Mouse (Mus musculus) olfactory bulb, adult 2 months (tissue): ENCODE data around the gene Slc6a21. TPM values are rescaled to one million over a fixed set of nuclear protein-coding genes. Genes with fewer than 3 reads are reported as not detected.

Experiments
- H3K27ac ChIP-seq: fragments of 200-500 bp; 2 replicates; pipeline ENCODE4 v1.5.1; 2012; ENCODE audit warnings: low read depth, low read length; ENCODE audit not compliant: insufficient read depth
- H3K4me1 ChIP-seq: fragments of 200-500 bp; 2 replicates; pipeline ENCODE4 v1.6.1; 2012; ENCODE audit warnings: low read length; ENCODE audit not compliant: control insufficient read depth, insufficient read depth
- H3K4me3 ChIP-seq: fragments of 200-500 bp; 2 replicates; pipeline ENCODE4 v1.5.1; 2012; ENCODE audit warnings: mild to moderate bottlenecking, low read depth, low read length, moderate library complexity; ENCODE audit not compliant: insufficient read depth
- CTCF ChIP-seq: fragments of 200-500 bp; IDR thresholded peaks from 2 replicates; pipeline ENCODE4 v1.5.1; 2012; ENCODE audit warnings: low read depth, mild to moderate bottlenecking, low read length, moderate library complexity; ENCODE audit not compliant: insufficient read depth
- POLR2A ChIP-seq: fragments of 200-500 bp; IDR thresholded peaks from 2 replicates; pipeline ENCODE4 v1.6.1; 2012; ENCODE audit warnings: mild to moderate bottlenecking, low read depth, low read length, moderate library complexity; ENCODE audit not compliant: insufficient read depth
- WGBS: fragments of 180-500 bp; shearing (Covaris S2); methylation state at CpG from one replicate; pipeline ENCODE4 v1.1.7; 2018; 5-methylcytosine and 5-hydroxymethylcytosine counted together
- polyA plus RNA-seq: library from polyadenylated mRNA; stranded (reverse); fragments of >200 nt; gene quantifications from 2 replicates; pipeline ENCODE4 v1.2.4, GENCODE M21; 2012; ENCODE audit warnings: low replicate concordance; ENCODE audit not compliant: missing spikeins, insufficient read depth, insufficient read length

Gene Slc6a21
- polyA plus RNA-seq, 1 experiment: not detected

GRCm38 (mm10) chr7:45338161-45338911 lies 61.0 kb downstream of the Slc6a21 start:
- Histone ChIP-seq H3K27ac (no peak overlapping the region), H3K4me3 (no peak overlapping the region), H3K4me1 (peaks cover 14% of the 10 kb centered on the region)
- TF ChIP-seq CTCF (no peak), POLR2A (no peak)
- WGBS: 14% methylated on average over 14 of the region's 14 CpGs

Other genes starting within 250 kb of the Slc6a21 start
- gene Prr12, start 224.6 kb upstream of the Slc6a21 start, polyA plus RNA-seq: not detected in 2 replicates
- not detected in 2 replicates for gene Nosip, start 215.1 kb upstream of the Slc6a21 start, polyA plus RNA-seq
- not detected in 2 replicates for gene Prrg2, start 214.8 kb upstream of the Slc6a21 start, polyA plus RNA-seq
- gene Rcn3, start 185.3 kb upstream of the Slc6a21 start, polyA plus RNA-seq: not detected in 2 replicates
- gene Fcgrt, start 173.7 kb upstream of the Slc6a21 start, polyA plus RNA-seq: not detected in 2 replicates
- 657 TPM in 1 of 2 replicates, not detected in the other for gene Rps11, start 153.1 kb upstream of the Slc6a21 start, polyA plus RNA-seq
- gene Rpl13a, start 148.8 kb upstream of the Slc6a21 start, polyA plus RNA-seq: 1,205 and 1,268 TPM in 2 replicates
- gene Gm45713, start 141.3 kb upstream of the Slc6a21 start, polyA plus RNA-seq: not detected in 2 replicates
- gene Flt3l, start 141.1 kb upstream of the Slc6a21 start, polyA plus RNA-seq: not detected in 2 replicates
- not detected in 2 replicates for gene Pih1d1, start 123.2 kb upstream of the Slc6a21 start, polyA plus RNA-seq
- not detected in 2 replicates for gene Aldh16a1, start 122.9 kb upstream of the Slc6a21 start, polyA plus RNA-seq
- not detected in 2 replicates for gene Slc17a7, start 113.6 kb upstream of the Slc6a21 start, polyA plus RNA-seq
- gene Gfy, start 97.9 kb upstream of the Slc6a21 start, polyA plus RNA-seq: not detected in 2 replicates
- gene Pth2, start 96.5 kb upstream of the Slc6a21 start, polyA plus RNA-seq: not detected in 2 replicates
- not detected in 2 replicates for gene Ccdc155, start 72.6 kb upstream of the Slc6a21 start, polyA plus RNA-seq
- not detected in 2 replicates for gene Dkkl1, start 65.4 kb upstream of the Slc6a21 start, polyA plus RNA-seq
- gene Tead2, start 61.8 kb upstream of the Slc6a21 start, polyA plus RNA-seq: not detected in 2 replicates
- not detected in 2 replicates for gene Cd37, start 38.4 kb upstream of the Slc6a21 start, polyA plus RNA-seq
- gene Slc6a16, start 36.4 kb upstream of the Slc6a21 start, polyA plus RNA-seq: not detected in 2 replicates
- not detected in 2 replicates for gene Trpm4, start 56.3 kb downstream of the Slc6a21 start, polyA plus RNA-seq
- not detected in 2 replicates for gene Hrc, start 57.8 kb downstream of the Slc6a21 start, polyA plus RNA-seq
- gene Ppfia3, start 89.5 kb downstream of the Slc6a21 start, polyA plus RNA-seq: not detected in 2 replicates
- gene Lin7b, start 93.1 kb downstream of the Slc6a21 start, polyA plus RNA-seq: not detected in 2 replicates
- 1,039 and 1,720 TPM in 2 replicates for gene Snrnp70, start 118.2 kb downstream of the Slc6a21 start, polyA plus RNA-seq
- gene Kcna7, start 128.1 kb downstream of the Slc6a21 start, polyA plus RNA-seq: not detected in 2 replicates
- gene Ntf5, start 136.2 kb downstream of the Slc6a21 start, polyA plus RNA-seq: not detected in 2 replicates
- gene Lhb, start 143.3 kb downstream of the Slc6a21 start, polyA plus RNA-seq: not detected in 2 replicates
- not detected in 2 replicates for gene Gys1, start 157.3 kb downstream of the Slc6a21 start, polyA plus RNA-seq
- not detected in 2 replicates for gene Ruvbl2, start 160.6 kb downstream of the Slc6a21 start, polyA plus RNA-seq
- 553 and 835 TPM in 2 replicates for gene Ftl1, start 182.4 kb downstream of the Slc6a21 start, polyA plus RNA-seq
- not detected in 2 replicates for gene Bax, start 189.4 kb downstream of the Slc6a21 start, polyA plus RNA-seq
- gene Tulp2, start 204.4 kb downstream of the Slc6a21 start, polyA plus RNA-seq: not detected in 2 replicates
- gene Gm45808, start 209.3 kb downstream of the Slc6a21 start, polyA plus RNA-seq: not detected in 2 replicates
- not detected in 2 replicates for gene Dhdh, start 211.3 kb downstream of the Slc6a21 start, polyA plus RNA-seq
- not detected in 2 replicates for gene Nucb1, start 232.9 kb downstream of the Slc6a21 start, polyA plus RNA-seq
- gene Ppp1r15a, start 248.8 kb downstream of the Slc6a21 start, polyA plus RNA-seq: not detected in 2 replicates
- not detected in 2 replicates for gene Plekha4, start 248.8 kb downstream of the Slc6a21 start, polyA plus RNA-seq